Mouse (Mus musculus) ES-Bruce4 (cell line): ENCODE data around the gene Ppp1r13b.

ENCODE experiments used
- CTCF ChIP-seq: IDR thresholded peaks from one replicate; pipeline ENCODE4 v1.8.1; 2011; ENCODE audit warnings: low read depth, low read length
- POLR2A ChIP-seq: IDR thresholded peaks from one replicate; pipeline ENCODE4 v1.8.1; 2011; ENCODE audit warnings: low read length; ENCODE audit not compliant: insufficient read depth

DNA sequence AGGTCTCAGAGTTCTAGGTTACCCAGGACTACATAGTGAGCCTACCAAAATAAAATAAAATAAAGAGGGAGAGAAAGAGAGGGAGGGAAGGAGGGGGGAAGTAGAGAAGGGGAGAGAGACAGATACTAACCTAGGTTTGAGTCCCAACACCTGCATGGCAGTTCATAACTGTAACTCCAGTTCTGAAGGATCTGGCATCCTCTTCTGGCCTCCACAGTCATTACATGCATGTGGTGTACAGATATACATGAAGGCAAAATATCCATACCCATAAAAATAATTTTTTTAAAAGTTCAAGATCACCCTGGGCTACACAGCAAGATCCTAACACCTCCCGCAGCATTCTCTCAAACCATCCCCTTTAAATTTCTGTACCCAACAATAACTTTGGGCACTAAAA, 20.9 kb downstream of the Ppp1r13b start:
- TF ChIP-seq CTCF (no peak), POLR2A (no peak)
